Mouse (Mus musculus) neutrophil, adult 83 days (primary cell): ENCODE data around the gene Olfr576. TPM values are rescaled to one million over a fixed set of nuclear protein-coding genes. Genes with fewer than 3 reads are reported as not detected.

Experiments
- total RNA-seq, 2 experiments: library from RNA; stranded (reverse); gene quantifications; one replicate each; pipeline ENCODE4 v1.2.4; 2023

The Olfr576 gene
- total RNA-seq: not detected

DNA sequence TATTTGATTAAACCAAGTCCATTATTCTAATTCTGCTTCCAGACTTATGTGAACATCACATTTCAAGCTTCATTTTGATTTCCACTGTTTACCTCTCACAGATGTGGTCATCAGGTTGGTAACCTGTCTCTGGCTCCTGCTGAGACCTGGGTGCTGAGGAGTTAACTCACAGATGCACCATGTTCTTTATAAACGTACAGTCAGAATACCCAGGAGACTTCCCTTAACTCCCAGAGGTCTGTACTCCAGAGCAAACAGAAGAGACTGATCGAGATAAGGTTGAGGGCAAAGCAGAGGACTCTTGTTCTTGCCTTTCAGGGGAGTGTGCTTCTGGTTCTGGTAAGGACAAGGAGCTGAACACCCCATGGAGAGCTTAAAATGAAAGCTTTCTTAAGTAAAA, at the start of gene Olfr576:
TSS of gene Olfr576 (plus strand) at position 301 of the 400 bp plus-strand sequence.

GRCm38 (mm10) chr7:102917032-102917875, 45.2 kb upstream of the Olfr576 start, which contains the start of gene Olfr571:
Olfr571 (minus strand) TSS chr7:102917536.

GRCm38 (mm10) chr7:102924109-102924508, 38.4 kb upstream of the Olfr576 start, which contains the start of gene Olfr572:
Olfr572 (plus strand) TSS chr7:102924409.

DNA sequence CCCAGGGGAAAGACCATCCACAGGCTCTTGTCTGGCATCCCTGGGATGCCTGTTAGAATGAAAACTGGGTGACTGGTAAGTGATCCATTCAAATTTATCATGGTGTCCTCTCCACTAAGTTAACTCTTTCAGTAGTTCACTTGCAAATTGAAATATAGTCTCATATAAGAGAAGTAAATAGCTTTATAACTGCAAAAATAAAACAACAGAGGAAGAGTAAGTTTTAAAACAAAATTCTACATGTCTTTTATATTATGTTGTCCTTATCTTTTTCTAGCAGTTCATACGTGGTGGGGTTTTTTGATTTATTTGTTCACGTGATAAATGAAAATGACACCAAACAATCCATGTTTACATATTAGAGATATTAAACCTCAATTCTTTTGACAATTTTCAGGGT, 20.0 kb upstream of the Olfr576 start, which contains the start of gene Olfr573-ps1:
TSS of gene Olfr573-ps1 (minus strand) at position 101 of the 400 bp plus-strand sequence.

DNA sequence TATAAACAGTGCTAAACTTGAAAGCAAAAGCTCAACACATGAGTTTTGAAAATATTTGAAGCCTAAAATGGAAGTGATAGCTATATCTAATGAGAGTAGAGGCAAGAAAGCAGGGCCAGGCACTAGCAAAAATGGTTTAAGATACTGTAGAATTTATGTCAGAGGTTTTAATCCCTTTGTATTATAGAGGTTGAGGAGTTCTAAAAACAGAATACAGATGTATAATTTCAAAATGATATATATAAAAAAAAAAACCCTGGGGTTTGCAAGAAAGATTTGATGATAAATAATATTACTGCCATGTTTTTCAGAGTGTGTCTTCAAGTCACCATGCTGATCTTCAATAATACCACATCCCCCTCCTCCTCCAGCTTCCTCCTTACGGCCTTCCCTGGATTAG, 14.3 kb upstream of the Olfr576 start, which contains the start of gene Olfr574:
TSS of gene Olfr574 (plus strand) at position 301 of the 400 bp plus-strand sequence.

GRCm38 (mm10) chr7:102958593-102958992, 3.9 kb upstream of the Olfr576 start, which contains the start of gene Olfr575:
Olfr575 (minus strand) TSS chr7:102958775.

GRCm38 (mm10) chr7:102975843-102976242, 13.4 kb downstream of the Olfr576 start, which contains the start of gene Olfr577:
Olfr577 (minus strand) TSS chr7:102975943.

DNA sequence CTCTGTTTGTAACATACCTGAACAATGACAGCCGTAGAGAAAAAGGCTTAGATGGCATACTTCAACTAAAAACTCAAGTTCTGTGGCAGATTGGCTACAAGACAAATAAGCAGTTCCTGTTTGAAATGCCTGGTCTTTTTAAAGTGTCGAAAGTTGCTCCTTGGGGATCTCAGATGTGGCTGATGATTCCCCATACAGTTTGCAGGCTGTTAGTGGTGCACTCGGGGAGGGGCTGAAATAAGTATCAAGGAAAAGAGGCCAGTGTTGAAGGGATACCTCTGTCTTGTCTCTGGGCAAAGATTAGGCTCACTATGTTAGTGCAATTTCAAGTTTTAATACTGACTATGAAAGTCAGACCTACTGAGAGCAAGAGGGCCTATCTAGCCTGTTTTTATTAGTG, 26.8 kb downstream of the Olfr576 start, which contains the start of gene Olfr578:
TSS of gene Olfr578 (minus strand) at position 101 of the 400 bp plus-strand sequence.

Other genes with a start within 250 kb of the Olfr576 start
- gene Olfr33, start 243.6 kb upstream of the Olfr576 start, total RNA-seq: not detected
- gene Olfr559, start 235.2 kb upstream of the Olfr576 start, total RNA-seq: not detected
- not detected for gene Olfr560, start 203.3 kb upstream of the Olfr576 start, total RNA-seq
- gene Olfr78, start 203.2 kb upstream of the Olfr576 start, total RNA-seq: not detected
- gene Olfr561, start 191.4 kb upstream of the Olfr576 start, total RNA-seq: not detected
- gene Olfr564, start 159.2 kb upstream of the Olfr576 start, total RNA-seq: not detected
- not detected for gene Olfr566, start 103.9 kb upstream of the Olfr576 start, total RNA-seq
- gene Olfr568, start 85.5 kb upstream of the Olfr576 start, total RNA-seq: not detected
- not detected for gene Olfr569, start 71.8 kb upstream of the Olfr576 start, total RNA-seq
- gene Olfr570, start 68.1 kb upstream of the Olfr576 start, total RNA-seq: not detected
- not detected for gene Olfr571, start 45.1 kb upstream of the Olfr576 start, total RNA-seq
- gene Olfr572, start 38.3 kb upstream of the Olfr576 start, total RNA-seq: not detected
- not detected for gene Olfr573-ps1, start 20.1 kb upstream of the Olfr576 start, total RNA-seq
- gene Olfr574, start 14.2 kb upstream of the Olfr576 start, total RNA-seq: not detected
- not detected for gene Olfr575, start 3.9 kb upstream of the Olfr576 start, total RNA-seq
- not detected for gene Olfr577, start 13.3 kb downstream of the Olfr576 start, total RNA-seq
- not detected for gene Olfr578, start 26.7 kb downstream of the Olfr576 start, total RNA-seq
- not detected for gene Olfr582, start 75.4 kb downstream of the Olfr576 start, total RNA-seq
- gene Olfr583, start 88.6 kb downstream of the Olfr576 start, total RNA-seq: not detected
- not detected for gene Olfr584, start 119.2 kb downstream of the Olfr576 start, total RNA-seq
- not detected for gene Olfr585, start 135.1 kb downstream of the Olfr576 start, total RNA-seq
- not detected for gene Olfr586, start 163.0 kb downstream of the Olfr576 start, total RNA-seq
- gene Olfr588-ps1, start 178.2 kb downstream of the Olfr576 start, total RNA-seq: not detected
- gene Olfr589, start 193.7 kb downstream of the Olfr576 start, total RNA-seq: not detected
- not detected for gene Olfr591, start 215.7 kb downstream of the Olfr576 start, total RNA-seq
- not detected for gene Olfr592, start 222.1 kb downstream of the Olfr576 start, total RNA-seq
- gene Olfr593, start 249.2 kb downstream of the Olfr576 start, total RNA-seq: not detected